In the genomic region with DNA sequence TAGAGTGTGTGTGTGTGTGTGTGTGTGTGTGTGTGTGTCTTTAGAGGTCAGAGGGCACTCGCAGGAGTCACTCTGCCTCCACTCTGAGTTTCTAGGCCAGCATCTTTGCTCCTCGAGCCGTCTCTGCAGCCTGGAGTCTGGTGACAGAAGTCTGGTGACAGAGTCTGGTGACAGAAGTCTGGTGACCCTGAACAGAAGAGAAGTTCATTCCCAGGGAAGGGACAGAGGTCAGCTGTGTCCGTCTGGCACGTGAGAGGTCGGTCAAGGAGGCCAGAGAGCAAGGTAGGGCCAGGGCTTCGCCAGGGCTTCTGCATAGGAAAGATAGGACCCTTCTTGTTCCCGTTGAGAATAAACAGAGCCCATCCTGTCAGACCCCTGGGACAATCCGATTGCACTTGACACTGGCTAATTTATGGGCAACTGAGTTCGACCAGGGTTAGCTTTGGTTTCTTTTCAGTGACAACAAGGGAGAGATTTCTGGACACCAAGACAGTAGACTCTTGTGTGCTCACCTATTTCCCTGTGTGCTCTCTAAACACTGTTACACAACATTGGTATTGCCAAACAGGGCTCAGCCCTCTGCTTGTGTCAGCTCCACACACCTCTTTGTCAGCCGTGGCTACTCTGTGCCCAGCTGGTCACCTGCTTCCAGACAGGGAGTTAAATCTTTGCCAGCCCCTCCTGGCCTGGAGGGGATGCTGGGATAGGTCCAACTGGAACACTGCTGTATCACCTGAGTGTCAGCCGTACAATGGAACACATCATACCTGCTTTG, we compare ENCODE assay signal across 31 mouse cellular contexts. TPM values are rescaled to one million over a fixed set of nuclear protein-coding genes. Genes with fewer than 3 reads are reported as not detected.
DNase-seq lines count a peak whose midpoint lies in the region; ATAC-seq and TF ChIP-seq lines count a peak whose summit lies in the region.
"Had no signal": no experiment of that assay in that cellular context is flagged by ENCODE, and none has a peak within 500 bp of the region (broad histone marks: within the 10 kb centered on the region; RNA-seq: fewer than 3 reads in every experiment).

No protein-coding gene starts in this region.

- WGBS in liver, adult 2 months, result 24% methylated on average over 12 of the region's 12 CpGs
- WGBS in liver, embryonic 11.5 days, result 80% methylated on average over 12 of the region's 12 CpGs
- 70% methylated on average over 12 of the region's 12 CpGs for WGBS in liver, embryonic 13.5 days (ENCODE audit: insufficient replicate concordance)
- 85% methylated on average over 12 of the region's 12 CpGs for WGBS in neural tube, embryonic 15.5 days

- H3K9ac ChIP-seq in liver, adult 2 months (ENCODE audit: low read depth, low read length), result peak overlapping the region; percentile 3; the same call in 1 of the 2 replicates
- no peak overlapping the region for H3K9ac ChIP-seq in liver, embryonic 11.5 days (ENCODE audit: low read depth, low read length)
- H3K9ac ChIP-seq in liver, embryonic 13.5 days, result no peak overlapping the region
- no peak overlapping the region for H3K9ac ChIP-seq in neural tube, embryonic 15.5 days (replicated peaks)
- H3K9ac ChIP-seq: heart, embryonic 15.5 days; hindbrain, embryonic 14.5 days; limb, embryonic 15.5 days; neural tube, embryonic 13.5 days; stomach, embryonic 15.5 days had no signal

- H3K4me3 ChIP-seq in liver, adult 2 months (ENCODE audit: insufficient read depth, low read depth, low read length), result 0 out of 2 replicates have a peak overlapping the region, but pooled peaks have one; percentile 3
- H3K4me3 ChIP-seq in liver, embryonic 11.5 days (ENCODE audit: low read depth, low read length), result no peak overlapping the region
- H3K4me3 ChIP-seq in liver, embryonic 13.5 days (replicated peaks), result no peak overlapping the region
- no peak overlapping the region for H3K4me3 ChIP-seq in neural tube, embryonic 15.5 days (replicated peaks)
- H3K4me3 ChIP-seq: embryonic facial prominence, embryonic 10.5 days; forebrain, embryonic 10.5 days; heart, adult 2 months; heart, embryonic 15.5 days; limb, embryonic 15.5 days; myocyte; neural tube, embryonic 13.5 days; stomach, embryonic 15.5 days had no signal

- TF ChIP-seq POLR2A in liver, adult 2 months (IDR thresholded peaks at IDR 0.05; ENCODE audit: extremely low read depth, insufficient read depth, low read length), result no peak

- peak overlapping the region; percentile 79 for H3K27ac ChIP-seq in liver, adult 2 months (replicated peaks; ENCODE audit: insufficient read depth, low read depth, low read length)
- H3K27ac ChIP-seq in liver, embryonic 11.5 days (ENCODE audit: low read depth, low read length), result no peak overlapping the region
- peak overlapping the region; percentile 50; the same call in 1 of the 2 replicates for H3K27ac ChIP-seq in liver, embryonic 13.5 days
- H3K27ac ChIP-seq in neural tube, embryonic 15.5 days (replicated peaks), result no peak overlapping the region
- H3K27ac ChIP-seq: embryonic facial prominence, embryonic 10.5 days; forebrain, embryonic 10.5 days; heart, adult 2 months; heart, embryonic 15.5 days; hindbrain, embryonic 14.5 days; limb, embryonic 15.5 days; neural tube, embryonic 13.5 days; stomach, embryonic 15.5 days had no signal

- no peak for ATAC-seq in liver, embryonic 11.5 days (replicated peaks; ENCODE audit: low FRiP score)
- ATAC-seq in liver, embryonic 13.5 days (ENCODE audit: low read depth), result peak; percentile 76
- ATAC-seq in megakaryocyte progenitor cell, adult 5-6 weeks (replicated peaks; ENCODE audit: poor library complexity), result 0 out of 2 replicates have a peak, but pooled peaks have one; percentile 37
- no peak for ATAC-seq in neural tube, embryonic 15.5 days (ENCODE audit: low FRiP score)
- ATAC-seq: activated CD4-positive, CD25-positive, alpha-beta regulatory T cell, adult 4 months; forebrain, embryonic 16.5 days; inflammation-experienced regulatory T-cells, adult 6 months; midbrain, embryonic 16.5 days had no signal

- no peaks in the 10 kb centered on the region for H3K9me3 ChIP-seq in liver, embryonic 11.5 days (ENCODE audit: control insufficient read depth, low read length)
- no peaks in the 10 kb centered on the region for H3K9me3 ChIP-seq in liver, embryonic 13.5 days (replicated peaks)
- no peaks in the 10 kb centered on the region for H3K9me3 ChIP-seq in neural tube, embryonic 15.5 days (replicated peaks)
- H3K9me3 ChIP-seq: embryonic facial prominence, embryonic 10.5 days; heart, embryonic 15.5 days; limb, embryonic 15.5 days; neural tube, embryonic 13.5 days; stomach, embryonic 15.5 days had no signal

- DNase-seq in adrenal gland, adult 2 months, result peak; percentile 25
- no peak for DNase-seq in adrenal gland, postnatal 4 days (ENCODE audit: low spot score in 2 of 2)
- DNase-seq in liver, adult 2 months (ENCODE audit: extremely low read depth, low read depth, low spot score), result peak; percentile 99
- no peak for DNase-seq in liver, embryonic 11.5 days (ENCODE audit: low spot score)
- DNase-seq in liver, embryonic 13.5 days, result no peak
- no peak for DNase-seq in thymus, postnatal 14 days
- DNase-seq: adrenal gland, postnatal 10 days; cerebellum, adult 9-10 months; gastrocnemius, postnatal 10 days; heart, postnatal 36 days; left cerebral cortex, postnatal 4 days; lung, postnatal 10 days; thymus, adult 18-20 months; thymus, postnatal 4 days had no signal

- no peaks in the 10 kb centered on the region for H3K27me3 ChIP-seq in liver, adult 2 months (ENCODE audit: control insufficient read depth, insufficient read depth, low read length)
- no peaks in the 10 kb centered on the region for H3K27me3 ChIP-seq in liver, embryonic 11.5 days (replicated peaks; ENCODE audit: control insufficient read depth, insufficient read depth, low read length)
- no peaks in the 10 kb centered on the region for H3K27me3 ChIP-seq in liver, embryonic 13.5 days
- H3K27me3 ChIP-seq in neural tube, embryonic 15.5 days (replicated peaks), result no peaks in the 10 kb centered on the region
- H3K27me3 ChIP-seq: heart, embryonic 15.5 days; limb, embryonic 15.5 days; neural tube, embryonic 13.5 days; stomach, embryonic 15.5 days had no signal

- no peak for TF ChIP-seq CTCF in liver, adult 2 months (IDR thresholded peaks at IDR 0.05; ENCODE audit: low read depth, low read length)

- no peak overlapping the region for H3K4me2 ChIP-seq in liver, embryonic 11.5 days
- no peak overlapping the region for H3K4me2 ChIP-seq in liver, embryonic 13.5 days
- H3K4me2 ChIP-seq in neural tube, embryonic 15.5 days, result no peak overlapping the region
- H3K4me2 ChIP-seq: heart, embryonic 15.5 days; hindbrain, embryonic 14.5 days; limb, embryonic 15.5 days; neural tube, embryonic 13.5 days; stomach, embryonic 15.5 days had no signal

- H3K79me2 ChIP-seq in liver, adult 2 months (ENCODE audit: control insufficient read depth, insufficient read depth, low read length), result peaks cover 6% of the 10 kb centered on the region; the same call in 1 of the 2 replicates

- peaks cover 21% of the 10 kb centered on the region for H3K4me1 ChIP-seq in liver, adult 2 months (ENCODE audit: control insufficient read depth, insufficient read depth, low read length)
- peaks cover 6% of the 10 kb centered on the region for H3K4me1 ChIP-seq in liver, embryonic 11.5 days (replicated peaks; ENCODE audit: control insufficient read depth, insufficient read depth, low read length)
- peaks cover 18% of the 10 kb centered on the region for H3K4me1 ChIP-seq in liver, embryonic 13.5 days (replicated peaks)
- H3K4me1 ChIP-seq in neural tube, embryonic 15.5 days, result peaks cover 11% of the 10 kb centered on the region

- no peaks in the 10 kb centered on the region for H3K36me3 ChIP-seq in liver, adult 2 months (ENCODE audit: control insufficient read depth, insufficient read depth, low read length)
- H3K36me3 ChIP-seq in liver, embryonic 11.5 days (ENCODE audit: control insufficient read depth, insufficient read depth, low read length), result peaks cover 18% of the 10 kb centered on the region; the same call in 1 of the 2 replicates
- peaks cover 60% of the 10 kb centered on the region for H3K36me3 ChIP-seq in liver, embryonic 13.5 days
- peaks cover 40% of the 10 kb centered on the region for H3K36me3 ChIP-seq in neural tube, embryonic 15.5 days

RNA-seq across cellular contexts. Expression of a gene that starts 6.1 kb away (rescaled TPM):
- 10 to 100 TPM; 34.7 to 36.8 TPM for total RNA-seq in adrenal gland, adult 2 months (2021)
- 61.2 TPM in 2 replicates for polyA plus RNA-seq in adrenal gland, adult 2 months (2012; rRNA removed)
- 10 to 100 TPM; 56.8 to 64.4 TPM for total RNA-seq in adrenal gland, postnatal 4 days (2021)
- 4.8 and 7.4 TPM in 2 replicates for total RNA-seq in liver, adult 2 months (2014; rRNA removed)
- 12.6 and 17.1 TPM in 2 replicates for polyA plus RNA-seq in liver, adult 2 months (2012; rRNA removed)
- 91.0 and 102 TPM in 2 replicates for polyA plus RNA-seq in liver, embryonic 11.5 days (2014; fragmentation: Nextera tagmentation; extraction: Ambion mirVana)
- polyA plus RNA-seq in liver, embryonic 13.5 days (2015; fragmentation: Nextera tagmentation; extraction: Ambion mirVana), result 48.3 and 51.6 TPM in 2 replicates
- total RNA-seq in megakaryocyte progenitor cell, adult 5-6 weeks (2015), result 35.8 and 43.4 TPM in 2 replicates
- total RNA-seq in megakaryocyte progenitor cell, adult 5-6 weeks (2017), result 40.0 and 44.3 TPM in 2 replicates
- polyA plus RNA-seq in neural tube, embryonic 15.5 days (2015; fragmentation: Nextera tagmentation; extraction: Ambion mirVana), result 60.2 and 75.0 TPM in 2 replicates

RNA-seq across cellular contexts. Expression of a gene that starts 6.3 kb away (rescaled TPM):
- total RNA-seq in adrenal gland, adult 2 months (2021), result not detected
- not detected in 2 replicates for polyA plus RNA-seq in adrenal gland, adult 2 months (2012; rRNA removed)
- total RNA-seq in adrenal gland, postnatal 4 days (2021), result not detected
- not detected in 2 replicates for total RNA-seq in liver, adult 2 months (2014; rRNA removed)
- polyA plus RNA-seq in liver, adult 2 months (2012; rRNA removed), result not detected in 2 replicates
- not detected in 2 replicates for polyA plus RNA-seq in liver, embryonic 11.5 days (2014; fragmentation: Nextera tagmentation; extraction: Ambion mirVana)
- polyA plus RNA-seq in liver, embryonic 13.5 days (2015; fragmentation: Nextera tagmentation; extraction: Ambion mirVana), result not detected in 2 replicates
- total RNA-seq in megakaryocyte progenitor cell, adult 5-6 weeks (2015), result not detected in 2 replicates
- total RNA-seq in megakaryocyte progenitor cell, adult 5-6 weeks (2017), result not detected in 2 replicates
- polyA plus RNA-seq in neural tube, embryonic 15.5 days (2015; fragmentation: Nextera tagmentation; extraction: Ambion mirVana), result 0.51 TPM in 1 of 2 replicates, not detected in the other
- total RNA-seq: adrenal gland, postnatal 10 days; gastrocnemius, postnatal 10 days; heart, adult 2 months; heart, postnatal 36 days; layer of hippocampus, postnatal 14 days; left cerebral cortex, adult 8-10 months had no signal
- polyA plus RNA-seq: activated CD4-positive, CD25-positive, alpha-beta regulatory T cell, adult 4 months; embryonic facial prominence, embryonic 10.5 days; forebrain, embryonic 10.5 days; forebrain, embryonic 16.5 days; heart, adult 2 months; heart, embryonic 15.5 days; hindbrain, embryonic 14.5 days; inflammation-experienced regulatory T-cells, adult 6 months; midbrain, embryonic 16.5 days; neural tube, embryonic 13.5 days had no signal

RNA-seq across cellular contexts. Expression of a gene that starts 21.7 kb away (rescaled TPM):
- total RNA-seq in adrenal gland, adult 2 months (2021), result 10 to 100 TPM; 21.2 to 23.7 TPM
- 20.8 and 23.5 TPM in 2 replicates for polyA plus RNA-seq in adrenal gland, adult 2 months (2012; rRNA removed)
- 10 to 100 TPM; 24.9 to 25.7 TPM for total RNA-seq in adrenal gland, postnatal 4 days (2021)
- total RNA-seq in liver, adult 2 months (2014; rRNA removed), result 3.0 and 4.8 TPM in 2 replicates
- polyA plus RNA-seq in liver, adult 2 months (2012; rRNA removed), result 12.5 and 14.0 TPM in 2 replicates
- polyA plus RNA-seq in liver, embryonic 11.5 days (2014; fragmentation: Nextera tagmentation; extraction: Ambion mirVana), result 3.5 and 4.1 TPM in 2 replicates
- 0.99 and 1.4 TPM in 2 replicates for polyA plus RNA-seq in liver, embryonic 13.5 days (2015; fragmentation: Nextera tagmentation; extraction: Ambion mirVana)
- 3.2 and 4.4 TPM in 2 replicates for total RNA-seq in megakaryocyte progenitor cell, adult 5-6 weeks (2015)
- total RNA-seq in megakaryocyte progenitor cell, adult 5-6 weeks (2017), result 4.7 and 5.3 TPM in 2 replicates
- 18.8 and 21.1 TPM in 2 replicates for polyA plus RNA-seq in neural tube, embryonic 15.5 days (2015; fragmentation: Nextera tagmentation; extraction: Ambion mirVana)

RNA-seq across cellular contexts. Expression of a gene that starts 35.2 kb away (rescaled TPM):
- 10 to 100 TPM; 34.8 to 37.5 TPM for total RNA-seq in adrenal gland, adult 2 months (2021)
- polyA plus RNA-seq in adrenal gland, adult 2 months (2012; rRNA removed), result 32.1 and 33.8 TPM in 2 replicates
- total RNA-seq in adrenal gland, postnatal 4 days (2021), result 10 to 100 TPM; 17.7 to 20.4 TPM
- total RNA-seq in liver, adult 2 months (2014; rRNA removed), result 71.1 and 91.4 TPM in 2 replicates
- 227 and 244 TPM in 2 replicates for polyA plus RNA-seq in liver, adult 2 months (2012; rRNA removed)
- 20.7 and 21.9 TPM in 2 replicates for polyA plus RNA-seq in liver, embryonic 11.5 days (2014; fragmentation: Nextera tagmentation; extraction: Ambion mirVana)
- 19.9 and 21.5 TPM in 2 replicates for polyA plus RNA-seq in liver, embryonic 13.5 days (2015; fragmentation: Nextera tagmentation; extraction: Ambion mirVana)
- 61.3 and 68.9 TPM in 2 replicates for total RNA-seq in megakaryocyte progenitor cell, adult 5-6 weeks (2015)
- 18.3 and 31.4 TPM in 2 replicates for total RNA-seq in megakaryocyte progenitor cell, adult 5-6 weeks (2017)
- 29.3 and 33.2 TPM in 2 replicates for polyA plus RNA-seq in neural tube, embryonic 15.5 days (2015; fragmentation: Nextera tagmentation; extraction: Ambion mirVana)

RNA-seq across cellular contexts. Expression of a gene that starts 35.3 kb away (rescaled TPM):
- total RNA-seq in adrenal gland, adult 2 months (2021), result under 1 TPM; 0.29 to 0.45 TPM
- polyA plus RNA-seq in adrenal gland, adult 2 months (2012; rRNA removed), result 0.36 and 0.62 TPM in 2 replicates
- total RNA-seq in adrenal gland, postnatal 4 days (2021), result 1 to 10 TPM; 1.8 to 2.0 TPM
- not detected in 2 replicates for total RNA-seq in liver, adult 2 months (2014; rRNA removed)
- 0.02 TPM in 1 of 2 replicates, not detected in the other for polyA plus RNA-seq in liver, adult 2 months (2012; rRNA removed)
- 0.65 and 0.82 TPM in 2 replicates for polyA plus RNA-seq in liver, embryonic 11.5 days (2014; fragmentation: Nextera tagmentation; extraction: Ambion mirVana)
- polyA plus RNA-seq in liver, embryonic 13.5 days (2015; fragmentation: Nextera tagmentation; extraction: Ambion mirVana), result 0.31 and 0.34 TPM in 2 replicates
- 0.12 and 0.15 TPM in 2 replicates for total RNA-seq in megakaryocyte progenitor cell, adult 5-6 weeks (2015)
- total RNA-seq in megakaryocyte progenitor cell, adult 5-6 weeks (2017), result not detected in 2 replicates
- 12.9 and 17.5 TPM in 2 replicates for polyA plus RNA-seq in neural tube, embryonic 15.5 days (2015; fragmentation: Nextera tagmentation; extraction: Ambion mirVana)

Comparison
In these comparisons a context has a peak if more than half of its experiments do, and no peak if none do; other contexts are left out.
1. DNase-seq: peak in adrenal gland, adult 2 months (single experiment) and liver, adult 2 months (single experiment); none in adrenal gland, postnatal 4 days (0 of 2), liver, embryonic 11.5 days (single experiment), liver, embryonic 13.5 days (single experiment) and thymus, postnatal 14 days (single experiment).
2. H3K27ac ChIP-seq: peak in liver, adult 2 months (single experiment) and liver, embryonic 13.5 days (single experiment); none in liver, embryonic 11.5 days (single experiment) and neural tube, embryonic 15.5 days (single experiment).
3. ATAC-seq: peak in liver, embryonic 13.5 days (single experiment) and megakaryocyte progenitor cell, adult 5-6 weeks (single experiment); none in liver, embryonic 11.5 days (single experiment) and neural tube, embryonic 15.5 days (single experiment).